Mouse (Mus musculus) lung, adult 2 months (tissue): ENCODE measurements at regions not wholly inside any gene's neighbourhood (a gene's known extent, or its start where the extent isn't known, plus 50 kb on each side); places are given as distances from the start of the nearest gene placed in this dataset.

Source experiments
- DNase-seq: peaks from one replicate; pipeline ENCODE4 v3.0.0; 2022
- H3K4me1 ChIP-seq: fragments of 200-500 bp; 2 replicates; pipeline ENCODE4 v1.6.1; 2011; ENCODE audit warnings: low read length; ENCODE audit not compliant: control insufficient read depth, insufficient read depth
- H3K4me3 ChIP-seq: fragments of 200-500 bp; replicated peaks from 2 replicates; pipeline ENCODE3; 2011; ENCODE audit warnings: low read depth, mild to moderate bottlenecking, control low read depth, low read length; ENCODE audit errors: extremely low read depth
- CTCF ChIP-seq: fragments of 200-500 bp; IDR thresholded peaks from 2 replicates; pipeline ENCODE4 v1.5.1; 2011; ENCODE audit warnings: mild to moderate bottlenecking, low read length, control low read depth; ENCODE audit not compliant: insufficient read depth
- POLR2A ChIP-seq: fragments of 200-500 bp; IDR thresholded peaks from 2 replicates; pipeline ENCODE4 v1.6.1; 2011; ENCODE audit warnings: low read depth, mild to moderate bottlenecking, control low read depth, low read length, borderline replicate concordance; ENCODE audit errors: extremely low read depth
- WGBS: fragments of 180-500 bp; shearing (Covaris S2); methylation state at CpG from one replicate; pipeline ENCODE4 v1.1.7; 2018; 5-methylcytosine and 5-hydroxymethylcytosine counted together

DNA sequence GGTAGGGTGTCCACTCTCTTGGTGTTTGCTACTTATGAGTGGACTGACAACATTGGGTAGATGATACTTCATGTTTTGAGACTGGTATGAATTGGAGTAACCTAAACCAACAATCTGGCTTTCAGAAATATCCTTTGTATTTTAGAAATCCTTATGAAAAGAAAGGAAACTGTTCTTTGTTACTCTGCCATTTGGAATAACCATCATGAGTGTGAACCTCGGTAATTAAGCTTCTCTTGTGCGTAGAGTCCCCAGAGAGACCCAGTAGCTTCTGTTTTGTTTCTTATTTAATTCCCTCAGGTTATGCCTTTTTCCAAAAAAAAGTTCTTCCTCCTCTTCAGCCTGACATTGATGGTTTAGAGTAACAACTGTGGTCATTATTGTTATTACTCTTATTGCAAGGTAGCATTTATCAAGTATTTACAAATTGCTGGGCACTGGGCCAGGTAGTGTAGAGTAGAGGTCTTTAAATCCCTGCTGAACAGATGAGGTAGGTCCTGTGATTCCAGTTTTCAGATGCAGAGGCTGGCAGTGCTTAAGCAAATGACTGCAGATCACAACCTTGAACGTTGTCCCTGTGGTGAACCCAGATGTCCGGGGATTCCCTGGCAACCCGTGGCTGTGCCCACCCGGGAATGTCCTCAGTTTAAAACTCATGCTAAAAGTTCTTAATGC, 176.8 kb upstream of the Id2 start:
- no peak for DNase-seq
- Histone ChIP-seq H3K4me1 (peaks cover 6% of the 10 kb centered on the region), H3K4me3 (no peak overlapping the region)
- 65% methylated on average over 6 of the region's 6 CpGs for WGBS
- TF ChIP-seq POLR2A: no peak
- TF ChIP-seq CTCF: no peak

DNA sequence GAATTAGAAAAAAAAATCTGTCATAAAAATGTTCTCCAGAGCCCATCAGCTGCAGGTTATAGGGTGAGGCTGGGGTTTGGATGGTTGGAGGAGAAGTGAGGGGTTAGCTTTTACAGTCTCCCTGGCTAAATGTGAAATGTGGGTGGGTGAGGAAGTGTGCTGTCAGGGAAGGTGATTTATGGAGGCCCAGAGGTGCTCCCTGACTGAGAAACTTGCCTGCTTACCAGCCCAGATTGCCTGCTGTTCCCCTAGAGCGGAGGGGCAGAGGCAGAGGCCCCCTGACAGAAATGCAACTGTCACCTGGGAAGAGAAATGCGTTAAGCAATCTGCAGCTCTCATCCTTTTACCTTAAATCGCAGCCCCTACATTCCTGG, 175.8 kb upstream of the Id2 start:
- DNase-seq: no peak
- Histone ChIP-seq H3K4me1 (peaks cover 9% of the 10 kb centered on the region), H3K4me3 (no peak overlapping the region)
- WGBS: 73% methylated on average over 3 of the region's 3 CpGs
- TF ChIP-seq CTCF: no peak
- TF ChIP-seq POLR2A: no peak

DNA sequence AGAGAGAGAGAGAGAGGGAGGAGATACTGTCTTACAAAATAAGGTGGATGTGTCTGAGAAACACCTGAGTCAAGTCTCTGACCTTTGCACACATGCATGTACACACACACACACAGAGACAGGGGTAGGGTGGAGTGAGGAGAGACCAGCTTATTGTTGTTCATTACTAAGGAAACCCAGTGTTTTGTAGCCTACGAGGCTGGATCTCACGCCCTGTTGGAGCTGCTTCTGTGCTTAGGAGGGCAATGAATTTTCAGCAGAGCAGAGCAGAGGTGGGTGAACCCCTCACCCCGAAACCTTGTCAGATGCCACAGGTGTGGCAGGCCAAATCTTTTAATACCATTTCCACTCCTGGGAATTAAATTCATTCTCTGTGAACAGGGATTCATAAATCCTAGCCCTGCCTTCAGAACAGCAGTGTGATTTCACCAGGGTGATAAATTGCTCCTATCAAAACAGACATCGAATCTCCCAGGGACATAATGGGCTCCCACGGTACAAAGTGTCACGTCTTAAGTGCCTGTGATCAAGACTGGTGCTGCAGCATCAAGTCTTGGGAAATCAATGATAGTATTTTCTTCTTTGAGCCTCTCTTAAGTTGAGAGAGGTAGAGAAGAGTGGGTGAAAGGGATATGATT, 175.3 kb upstream of the Id2 start:
- DNase-seq: no peak
- Histone ChIP-seq H3K4me1 (peaks cover 9% of the 10 kb centered on the region), H3K4me3 (no peak overlapping the region)
- TF ChIP-seq CTCF: no peak
- no peak for TF ChIP-seq POLR2A
- 56% methylated on average over 6 of the region's 6 CpGs for WGBS

DNA sequence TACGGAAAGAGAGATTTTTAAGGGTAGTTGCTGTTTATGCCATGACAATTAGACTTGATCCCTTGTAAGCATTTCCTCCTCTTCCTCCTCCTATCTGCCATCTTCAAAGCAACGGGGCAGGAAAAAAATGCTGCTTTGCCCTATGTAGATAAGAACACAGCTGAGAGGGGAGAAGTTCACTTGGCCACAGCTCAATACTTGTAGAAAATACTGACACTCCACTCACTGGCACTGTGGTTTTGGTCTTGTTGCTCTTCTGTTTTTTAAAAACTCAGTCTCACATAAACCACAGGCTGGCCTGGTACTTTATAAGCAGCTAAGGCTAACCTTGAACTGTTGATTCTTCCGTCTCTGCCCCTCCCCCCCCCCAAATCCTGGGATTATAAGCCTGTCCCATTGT, 172.9 kb upstream of the Id2 start:
- no peak overlapping the region for H3K4me3 ChIP-seq
- no peak for TF ChIP-seq CTCF
- TF ChIP-seq POLR2A: no peak
- no peak for DNase-seq
- 40% methylated on average over 3 of the region's 3 CpGs for WGBS
- H3K4me1 ChIP-seq: peaks cover 15% of the 10 kb centered on the region

DNA sequence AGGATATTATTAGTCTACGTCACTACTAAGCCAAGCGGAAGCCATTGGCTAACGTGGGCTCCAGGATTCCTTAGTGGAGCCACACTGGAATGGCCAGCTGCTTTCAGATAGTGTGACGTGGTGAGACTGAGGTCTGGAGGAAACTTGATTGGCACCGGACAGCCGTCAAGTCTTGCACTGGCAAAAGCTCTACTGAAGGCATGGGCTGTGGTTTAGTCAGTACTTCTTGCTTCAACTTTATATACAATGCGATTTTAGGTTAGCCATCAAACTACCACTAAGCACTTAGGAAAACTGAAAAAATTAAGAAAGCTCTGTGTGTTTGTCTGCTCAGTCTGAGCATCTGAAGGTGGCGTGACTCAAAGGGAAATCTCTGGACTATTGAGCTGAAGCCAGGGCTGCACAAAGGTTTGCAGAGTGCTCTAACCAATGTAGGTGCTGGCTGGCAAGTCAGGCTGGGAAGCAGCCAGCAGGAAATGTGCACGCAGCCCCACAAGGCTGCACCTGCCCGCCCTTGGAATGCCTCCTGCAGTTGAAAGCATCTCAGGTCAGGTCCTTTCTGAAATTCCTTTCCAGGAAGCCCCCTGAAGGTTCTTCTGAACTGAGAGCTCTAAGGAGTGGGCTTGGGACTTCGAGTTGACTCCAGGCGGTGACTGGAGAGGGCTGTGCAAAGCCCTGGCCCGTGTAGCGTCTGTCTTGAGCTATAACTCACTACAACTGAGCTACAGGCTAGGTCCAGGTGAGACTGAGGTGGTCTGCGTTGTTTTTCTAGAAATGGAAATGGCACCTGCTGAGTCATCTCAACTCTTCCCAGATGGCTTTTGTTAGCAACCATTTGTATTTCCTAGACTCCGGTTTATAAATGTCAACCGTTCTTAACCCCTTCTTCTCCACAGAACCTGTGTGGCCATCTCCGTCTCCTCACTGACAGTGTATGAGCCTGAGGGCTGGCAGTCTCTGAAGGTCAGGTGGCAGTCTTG, 172.2 kb upstream of the Id2 start:
- WGBS: 49% methylated on average over 18 of the region's 18 CpGs
- TF ChIP-seq CTCF (no peak), POLR2A (no peak)
- H3K4me1 ChIP-seq: peaks cover 15% of the 10 kb centered on the region
- DNase-seq: no peak
- H3K4me3 ChIP-seq: no peak overlapping the region

DNA sequence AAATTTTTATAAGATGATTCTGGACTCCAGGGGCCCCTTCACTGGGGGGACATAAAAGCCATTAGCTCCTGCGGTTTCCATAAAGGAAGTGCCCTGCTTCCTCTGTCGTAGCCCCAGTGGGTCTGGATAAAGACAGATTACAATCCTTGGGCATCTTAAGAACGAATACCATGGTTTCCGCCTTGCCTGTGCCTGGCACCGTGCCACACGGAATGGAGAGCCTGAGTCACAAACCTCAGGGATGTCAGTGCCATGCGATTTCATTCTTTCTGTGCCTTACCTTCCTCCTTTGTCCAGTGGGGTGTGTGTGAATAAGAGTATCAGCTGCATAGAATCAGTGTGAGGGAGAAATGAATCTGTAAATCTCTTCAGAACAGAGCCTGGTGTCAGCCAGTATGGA, 171.4 kb upstream of the Id2 start:
- Histone ChIP-seq H3K4me1 (peaks cover 15% of the 10 kb centered on the region), H3K4me3 (no peak overlapping the region)
- WGBS: 42% methylated on average over 7 of the region's 7 CpGs
- TF ChIP-seq POLR2A (no peak), CTCF (no peak)
- DNase-seq: no peak

DNA sequence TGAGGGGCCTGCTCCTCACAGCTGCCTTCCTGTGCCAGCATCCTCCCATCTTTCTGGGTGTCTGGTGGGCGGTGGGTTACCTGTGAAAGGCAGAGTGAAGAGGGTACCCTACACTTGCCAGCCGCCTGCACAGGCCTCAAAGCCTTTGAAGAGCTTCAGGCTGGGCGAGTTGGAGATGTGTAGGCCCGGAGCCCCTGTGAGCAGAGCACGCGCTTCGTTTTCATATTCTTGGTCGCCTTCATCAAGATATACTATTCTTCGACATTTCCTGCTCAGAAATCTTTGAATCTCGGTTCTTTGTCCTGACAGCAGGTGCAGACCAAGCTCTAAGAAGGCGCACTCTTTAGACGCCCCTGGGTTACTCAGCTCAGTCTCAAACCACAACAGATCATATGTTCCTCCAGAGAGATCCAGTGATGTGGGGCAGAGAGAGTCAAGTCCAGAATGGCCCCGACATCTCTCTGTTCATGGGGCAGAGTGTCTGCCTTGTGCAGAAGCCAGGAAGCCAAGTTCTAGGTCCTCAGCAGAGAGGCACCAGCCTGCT, 170.7 kb upstream of the Id2 start:
- H3K4me3 ChIP-seq: no peak overlapping the region
- TF ChIP-seq CTCF: no peak
- peaks cover 15% of the 10 kb centered on the region for H3K4me1 ChIP-seq
- WGBS: 91% methylated on average over 13 of the region's 13 CpGs
- no peak for DNase-seq

DNA sequence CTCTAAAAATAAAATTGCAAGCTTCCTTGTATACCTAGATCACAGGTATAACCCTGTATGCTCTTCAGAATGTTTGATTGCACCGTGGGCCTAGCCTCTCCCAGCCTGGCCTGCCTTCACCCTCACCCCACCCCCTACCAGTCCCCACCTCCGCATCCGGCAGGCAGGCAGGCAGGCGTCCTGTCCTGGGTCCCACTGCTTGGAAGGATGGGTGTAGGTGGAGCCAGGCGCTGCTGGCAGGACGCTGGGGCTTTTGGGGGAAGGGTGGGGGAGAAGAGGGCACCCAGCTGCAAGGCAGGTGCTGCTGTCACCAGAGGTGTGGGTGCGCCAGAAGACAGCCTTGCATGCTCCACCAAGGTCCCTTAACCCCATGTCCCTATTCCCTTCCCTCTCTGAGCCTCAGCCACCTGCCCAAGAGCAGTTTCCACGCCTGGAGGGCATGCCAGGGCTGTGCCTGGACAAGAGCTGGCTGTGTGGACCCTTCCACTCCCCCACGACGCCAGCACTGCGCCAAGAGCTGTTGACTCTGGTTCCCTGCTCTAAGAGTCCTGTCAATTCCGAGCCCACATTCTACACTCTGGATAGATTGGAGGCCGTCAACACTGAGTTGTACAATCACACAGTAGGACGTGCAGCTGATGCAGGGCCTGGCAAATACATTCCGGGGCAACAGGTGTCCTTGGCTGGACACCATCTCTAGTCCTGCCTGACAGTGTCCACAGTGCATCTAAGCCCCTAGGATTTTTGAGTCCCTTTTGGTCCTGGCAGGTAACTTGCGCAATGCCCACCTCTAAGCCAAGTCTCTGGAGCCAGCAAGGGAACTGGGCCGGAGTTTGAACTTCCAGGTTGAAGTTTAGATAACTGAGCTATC, 170.0 kb upstream of the Id2 start:
- H3K4me1 ChIP-seq: peaks cover 15% of the 10 kb centered on the region
- no peak for DNase-seq
- TF ChIP-seq CTCF (no peak), POLR2A (no peak)
- H3K4me3 ChIP-seq: no peak overlapping the region
- WGBS: 73% methylated on average over 17 of the region's 17 CpGs
